Mouse (Mus musculus) lung, postnatal 0 days (tissue): ENCODE measurements around the gene Plekhm1.

Experiments used
- CTCF ChIP-seq: IDR thresholded peaks from 2 replicates; pipeline ENCODE4 v1.5.1; 2016; ENCODE audit warnings: antibody characterized with exemption, mild to moderate bottlenecking
- EP300 ChIP-seq: IDR thresholded peaks from 2 replicates; pipeline ENCODE4 v1.6.1; 2016; ENCODE audit warnings: antibody characterized with exemption, mild to moderate bottlenecking, control low read depth

- TF ChIP-seq CTCF (no peak), EP300 (no peak)
Observed at GRCm38 (mm10) chr11:103372068-103372467, 40.4 kb downstream of the Plekhm1 start.
